Mouse (Mus musculus) retina, postnatal 7 days (tissue): ENCODE measurements around the gene Eras.
A peak's percentile ranks its signal among the peaks of the same experiment; 100 is the strongest.
"Not testable (repeated sequence)": the region's sequence is repeated elsewhere in the genome, so short reads cannot be mapped to it uniquely, and the experiment has no call there.

ENCODE experiments used
- DNase-seq: peaks from one replicate; pipeline ENCODE4 v3.0.0-alpha.2; 2012; ENCODE audit warnings: low read depth, low spot score

Gene Eras

GRCm38 (mm10) chrX:7910473-7910872 lies 17.9 kb downstream of the Eras start:
- no peak for DNase-seq

DNA sequence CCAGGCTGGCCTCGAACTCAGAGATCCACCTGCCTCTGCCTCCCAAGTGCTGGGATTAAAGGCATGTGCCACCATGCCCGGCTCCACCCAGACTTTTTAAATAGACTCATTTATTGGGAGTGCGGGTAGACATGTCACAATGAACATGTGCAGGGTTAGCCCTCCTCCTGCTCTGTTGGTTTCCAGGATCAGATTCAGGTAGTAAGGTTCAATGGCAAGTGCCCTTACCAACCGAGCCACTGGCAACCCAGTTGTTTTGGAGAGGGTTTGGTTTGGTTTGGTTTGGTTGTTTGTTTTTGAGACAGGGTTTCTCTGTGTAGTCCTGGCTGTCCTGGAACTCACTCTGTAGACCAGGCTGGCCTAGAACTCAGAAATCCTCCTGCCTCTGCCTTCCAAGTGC lies 19.2 kb downstream of the Eras start, which contains the start of gene Gm10490:
Gm10490 (plus strand) TSS at position 301 of the 400 bp plus-strand sequence.
- not testable (repeated sequence) for DNase-seq

DNA sequence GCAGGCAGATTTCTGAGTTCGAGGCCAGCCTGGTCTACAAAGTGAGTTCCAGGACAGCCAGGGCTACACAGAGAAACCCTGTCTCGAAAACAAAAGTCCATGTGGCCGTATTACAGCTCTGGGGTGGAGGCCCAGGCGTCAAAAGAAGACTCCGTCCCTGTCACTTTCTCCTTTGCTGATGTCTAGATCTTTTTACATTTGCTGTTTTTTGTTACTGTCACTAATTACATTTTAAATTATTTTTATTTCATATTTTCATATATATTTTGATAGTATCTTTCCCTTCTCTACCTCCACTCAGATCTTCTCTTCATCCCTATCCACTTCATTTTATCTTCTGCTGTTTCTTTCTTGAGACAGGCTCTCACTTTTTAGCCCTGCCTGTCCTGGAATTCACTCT lies 20.7 kb downstream of the Eras start, which contains the start of gene Gm10491:
Gm10491 (minus strand) TSS at position 101 of the 400 bp plus-strand sequence.
- no peak for DNase-seq

- DNase-seq, result no peak
These were observed 24.0 kb downstream of the Eras start for GRCm38 (mm10) chrX:7904441-7904840.

GRCm38 (mm10) chrX:7898880-7899874 lies 29.2 kb downstream of the Eras start, which contains the start of the genes Pqbp1 and Timm17b:
TSS of gene Pqbp1 (minus strand) at chrX:7899269.
TSS of gene Timm17b (plus strand) at chrX:7899357.
- peak; percentile 83 for DNase-seq

DNA sequence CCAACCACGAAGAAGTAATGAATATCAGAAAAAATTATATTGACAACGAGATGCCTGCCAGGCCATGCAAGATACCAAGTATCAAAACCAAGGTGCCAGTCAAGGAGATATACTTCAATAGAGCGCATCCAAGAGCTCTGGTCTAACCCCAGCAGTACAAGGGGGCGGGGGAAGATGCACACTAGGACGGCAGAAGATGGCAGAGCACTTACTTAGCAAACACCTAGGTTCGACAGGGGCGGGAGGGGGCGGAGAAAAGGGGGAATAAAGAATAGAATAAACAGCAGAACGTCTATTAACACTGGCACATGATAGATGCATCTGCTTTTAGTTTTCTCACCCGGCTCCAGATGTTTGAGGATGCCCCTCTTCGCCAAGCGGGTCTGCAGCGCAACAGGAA lies 30.2 kb downstream of the Eras start:
- DNase-seq, result no peak

DNA sequence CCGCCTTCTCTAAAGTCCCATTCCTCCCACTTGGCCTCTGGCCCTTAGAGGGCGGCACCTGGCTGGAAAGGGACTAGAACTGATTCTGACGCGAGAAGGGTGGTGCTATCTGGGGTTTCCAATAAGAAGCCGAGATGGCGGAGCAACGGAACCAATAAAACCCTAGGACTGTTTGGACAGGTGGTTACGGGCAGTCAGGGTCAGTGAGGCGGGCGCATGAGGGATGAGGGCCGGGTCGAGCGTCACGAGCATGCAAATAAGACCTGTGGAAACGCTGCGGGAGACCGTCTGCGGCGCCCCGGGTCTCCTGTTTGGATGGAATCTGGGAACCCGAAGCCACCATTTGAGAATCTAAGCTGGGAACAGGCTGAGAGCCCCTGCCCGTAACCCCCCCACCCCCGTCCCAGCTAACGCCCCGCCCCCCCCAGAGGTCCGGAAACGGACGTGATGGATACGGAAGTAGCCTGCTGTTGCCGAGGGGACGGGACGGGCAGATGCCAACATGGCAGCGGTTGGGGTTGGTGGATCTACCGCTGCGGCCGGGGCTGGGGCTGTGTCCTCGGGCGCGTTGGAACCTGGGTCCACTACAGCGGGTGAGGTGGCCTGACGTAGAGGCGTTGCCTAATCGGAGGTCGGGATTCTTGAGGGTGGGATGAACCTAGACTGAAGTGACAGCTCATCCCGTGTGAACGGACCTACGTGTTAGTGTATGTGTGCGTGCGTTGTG lies 44.4 kb downstream of the Eras start, which contains the start of gene Slc35a2:
Slc35a2 (plus strand) TSS at position 188 of the 727 bp plus-strand sequence.
- DNase-seq, result peak; percentile 78

- no peak for DNase-seq
These were observed 48.6 kb downstream of the Eras start for GRCm38 (mm10) chrX:7879819-7880218.

- no peak for DNase-seq
These were observed 49.9 kb downstream of the Eras start for GRCm38 (mm10) chrX:7878495-7878894.

- peak; percentile 61 for DNase-seq
These were observed 50.4 kb downstream of the Eras start, which contains the start of gene Pim2 for GRCm38 (mm10) chrX:7878007-7878419. TSS of gene Pim2 (plus strand) at chrX:7878262.
